Mouse (Mus musculus): ENCODE results near the gene Pgd. TPM values are rescaled to one million over a fixed set of nuclear protein-coding genes. Genes with fewer than 3 reads are reported as not detected.

Gene Pgd
- polyA plus RNA-seq, 1 experiment: 162 TPM

- Histone ChIP-seq H3K27me3 (ENCODE audit: control insufficient read depth, insufficient read depth, insufficient read length) (no peaks in the 10 kb centered on the region), H3K79me2 (ENCODE audit: control insufficient read depth, insufficient read depth) (peaks cover 16% of the 10 kb centered on the region), H3ac (ENCODE audit: control insufficient read depth, insufficient read length) (no peak overlapping the region), H3K4me2 (ENCODE audit: low read depth) (no peak overlapping the region), H3K4me3 (no peak overlapping the region), H3K36me3 (ENCODE audit: control insufficient read depth, insufficient read depth) (peaks cover 45% of the 10 kb centered on the region)
- no peak for TF ChIP-seq POLR2AphosphoS2 (IDR thresholded peaks at IDR 0.05; ENCODE audit: insufficient read length, low read depth)
Measured at GRCm38 (mm10) chr4:149159203-149159602, 7.4 kb downstream of the Pgd start.

GRCm38 (mm10) chr4:149157415-149157973 is 9.1 kb downstream of the Pgd start:
- Histone ChIP-seq H3K4me3 (no peak overlapping the region), H3K27me3 (ENCODE audit: control insufficient read depth, insufficient read depth, insufficient read length) (no peaks in the 10 kb centered on the region), H3K79me2 (ENCODE audit: control insufficient read depth, insufficient read depth) (no peaks in the 10 kb centered on the region), H3ac (ENCODE audit: control insufficient read depth, insufficient read length) (no peak overlapping the region), H3K36me3 (ENCODE audit: control insufficient read depth, insufficient read depth) (peaks cover 60% of the 10 kb centered on the region), H3K4me2 (ENCODE audit: low read depth) (no peak overlapping the region)
- TF ChIP-seq CEBPB (IDR thresholded peaks at IDR 0.05; ENCODE audit: insufficient read depth, poor library complexity, severe bottlenecking) (no peak), MAX (IDR thresholded peaks at IDR 0.05; ENCODE audit: low read depth) (no peak), USF1 (IDR thresholded peaks at IDR 0.05; ENCODE audit: low read depth) (no peak), E2F4 (IDR thresholded peaks at IDR 0.05; ENCODE audit: insufficient read depth) (no peak), POLR2AphosphoS2 (IDR thresholded peaks at IDR 0.05; ENCODE audit: insufficient read length, low read depth) (no peak), REST (IDR thresholded peaks at IDR 0.05; ENCODE audit: insufficient read depth, insufficient read length) (no peak), TCF12 (IDR thresholded peaks at IDR 0.05; ENCODE audit: insufficient read depth, poor library complexity, severe bottlenecking) (no peak), SRF (IDR thresholded peaks at IDR 0.05; ENCODE audit: control insufficient read depth, insufficient read length, low read depth) (no peak), MYOD1 (IDR thresholded peaks at IDR 0.05; ENCODE audit: control insufficient read depth in 1 of 3, insufficient read length in 2 of 3, low read depth in 2 of 3) (no peak), POLR2A (IDR thresholded peaks at IDR 0.05; ENCODE audit: insufficient read length, low read depth) (no peak), MYOG (IDR thresholded peaks at IDR 0.05; ENCODE audit: control insufficient read depth in 1 of 3, insufficient read depth in 1 of 3, insufficient read length in 2 of 3, low read depth in 2 of 3) (no peak), TCF3 (IDR thresholded peaks at IDR 0.05; ENCODE audit: insufficient read length, low read depth) (no peak)

GRCm38 (mm10) chr4:149155711-149156110 is 10.9 kb downstream of the Pgd start:
- Histone ChIP-seq H3K4me2 (ENCODE audit: low read depth) (no peak overlapping the region), H3K79me2 (ENCODE audit: control insufficient read depth, insufficient read depth) (no peaks in the 10 kb centered on the region), H3K27me3 (ENCODE audit: control insufficient read depth, insufficient read depth, insufficient read length) (no peaks in the 10 kb centered on the region), H3ac (ENCODE audit: control insufficient read depth, insufficient read length) (no peak overlapping the region), H3K4me3 (no peak overlapping the region), H3K36me3 (ENCODE audit: control insufficient read depth, insufficient read depth) (peaks cover 58% of the 10 kb centered on the region)
- TF ChIP-seq REST (IDR thresholded peaks at IDR 0.05; ENCODE audit: insufficient read depth, insufficient read length) (no peak), POLR2AphosphoS2 (IDR thresholded peaks at IDR 0.05; ENCODE audit: insufficient read length, low read depth) (no peak), E2F4 (IDR thresholded peaks at IDR 0.05; ENCODE audit: insufficient read depth) (no peak), TCF12 (IDR thresholded peaks at IDR 0.05; ENCODE audit: insufficient read depth, poor library complexity, severe bottlenecking) (no peak), POLR2A (IDR thresholded peaks at IDR 0.05; ENCODE audit: insufficient read length, low read depth) (no peak), TCF3 (IDR thresholded peaks at IDR 0.05; ENCODE audit: insufficient read length, low read depth) (no peak), SRF (IDR thresholded peaks at IDR 0.05; ENCODE audit: control insufficient read depth, insufficient read length, low read depth) (no peak), MYOG (IDR thresholded peaks at IDR 0.05; ENCODE audit: control insufficient read depth in 1 of 3, insufficient read depth in 1 of 3, insufficient read length in 2 of 3, low read depth in 2 of 3) (no peak), CEBPB (IDR thresholded peaks at IDR 0.05; ENCODE audit: insufficient read depth, poor library complexity, severe bottlenecking) (no peak), MAX (IDR thresholded peaks at IDR 0.05; ENCODE audit: low read depth) (no peak)

GRCm38 (mm10) chr4:149154859-149155258 is 11.7 kb downstream of the Pgd start:
- Histone ChIP-seq H3ac (ENCODE audit: control insufficient read depth, insufficient read length) (no peak overlapping the region), H3K79me2 (ENCODE audit: control insufficient read depth, insufficient read depth) (no peaks in the 10 kb centered on the region), H3K27me3 (ENCODE audit: control insufficient read depth, insufficient read depth, insufficient read length) (no peaks in the 10 kb centered on the region), H3K4me3 (no peak overlapping the region), H3K4me2 (ENCODE audit: low read depth) (no peak overlapping the region), H3K36me3 (ENCODE audit: control insufficient read depth, insufficient read depth) (peaks cover 67% of the 10 kb centered on the region)
- no peak for TF ChIP-seq MAX (IDR thresholded peaks at IDR 0.05; ENCODE audit: low read depth)
- TF ChIP-seq CEBPB (IDR thresholded peaks at IDR 0.05; ENCODE audit: insufficient read depth, poor library complexity, severe bottlenecking): no peak
- TF ChIP-seq REST (IDR thresholded peaks at IDR 0.05; ENCODE audit: insufficient read depth, insufficient read length): no peak
- no peak for TF ChIP-seq MYOG (IDR thresholded peaks at IDR 0.05; ENCODE audit: control insufficient read depth in 1 of 3, insufficient read depth in 1 of 3, insufficient read length in 2 of 3, low read depth in 2 of 3)
- no peak for TF ChIP-seq POLR2A (IDR thresholded peaks at IDR 0.05; ENCODE audit: insufficient read length, low read depth)
- no peak for TF ChIP-seq POLR2AphosphoS2 (IDR thresholded peaks at IDR 0.05; ENCODE audit: insufficient read length, low read depth)
- TF ChIP-seq TCF3 (IDR thresholded peaks at IDR 0.05; ENCODE audit: insufficient read length, low read depth): no peak
- TF ChIP-seq E2F4 (IDR thresholded peaks at IDR 0.05; ENCODE audit: insufficient read depth): no peak
- no peak for TF ChIP-seq USF1 (IDR thresholded peaks at IDR 0.05; ENCODE audit: low read depth)

GRCm38 (mm10) chr4:149150721-149151120 is 15.8 kb downstream of the Pgd start:
- Histone ChIP-seq H3K4me3 (no peak overlapping the region), H3ac (ENCODE audit: control insufficient read depth, insufficient read length) (no peak overlapping the region), H3K79me2 (ENCODE audit: control insufficient read depth, insufficient read depth) (no peaks in the 10 kb centered on the region), H3K36me3 (ENCODE audit: control insufficient read depth, insufficient read depth) (peaks cover 41% of the 10 kb centered on the region), H3K27me3 (ENCODE audit: control insufficient read depth, insufficient read depth, insufficient read length) (no peaks in the 10 kb centered on the region), H3K4me2 (ENCODE audit: low read depth) (no peak overlapping the region)
- TF ChIP-seq CEBPB (IDR thresholded peaks at IDR 0.05; ENCODE audit: insufficient read depth, poor library complexity, severe bottlenecking): no peak
- peak; percentile 15 for TF ChIP-seq POLR2AphosphoS2 (IDR thresholded peaks at IDR 0.05; ENCODE audit: insufficient read length, low read depth)
